Mouse (Mus musculus): Measurements from ENCODE around the gene Ak2. TPM values are rescaled to one million over a fixed set of nuclear protein-coding genes. Genes with fewer than 3 reads are reported as not detected.

Ak2 gene
- total RNA-seq, 1 experiment = 177 TPM

DNA sequence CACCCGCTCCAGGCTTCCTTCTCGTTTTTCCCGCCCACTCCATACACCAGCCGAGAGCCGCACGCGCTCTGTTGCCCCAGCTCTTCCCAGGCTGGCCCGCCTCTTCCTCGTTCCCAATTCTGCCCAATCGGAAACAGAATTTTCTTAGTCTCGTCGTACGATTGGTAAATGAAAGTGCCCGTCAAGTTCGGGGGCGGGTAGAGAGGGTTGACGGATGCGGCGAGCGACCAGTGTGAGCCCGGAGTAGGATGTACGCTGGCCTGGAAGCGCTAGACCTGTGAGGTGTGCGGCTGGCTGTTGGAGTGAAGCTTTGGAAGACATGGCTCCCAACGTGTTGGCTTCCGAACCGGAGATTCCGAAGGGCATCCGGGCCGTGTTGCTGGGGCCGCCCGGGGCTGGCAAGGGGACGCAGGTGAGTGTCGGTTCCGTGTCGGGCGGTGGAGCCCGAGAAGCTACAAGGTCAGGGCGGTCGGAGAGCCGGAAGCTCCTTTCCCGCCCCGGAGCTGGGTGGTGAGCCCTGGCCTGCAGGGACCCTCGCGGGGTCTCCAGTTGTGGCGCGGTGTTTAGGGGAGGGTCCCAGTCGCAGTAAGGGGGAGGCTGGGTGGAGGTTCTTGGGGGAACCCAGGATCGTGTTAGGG is 1.4 kb downstream of the Ak2 start:
- peaks cover 18% of the 10 kb centered on the region; the same call in 1 of the 2 replicates for H3K36me3 ChIP-seq (ENCODE audit: control insufficient read depth, insufficient read depth, low read length, poor library complexity, severe bottlenecking)
- peak overlapping the region; percentile 83 to 88 for H3K4me3 ChIP-seq (ENCODE audit: insufficient read depth in 1 of 2, low read depth in 1 of 2, low read length in 2 of 2, poor library complexity in 1 of 2, severe bottlenecking in 1 of 2)
- peaks cover 3 to 23% of the 10 kb centered on the region in 2 experiments; a peak in 3 of 4 replicates for H3K4me1 ChIP-seq (ENCODE audit: control insufficient read depth in 2 of 2, insufficient read depth in 2 of 2, low read length in 2 of 2, poor library complexity in 1 of 2)
- DNase-seq (ENCODE audit: low read depth, low spot score) = peak; percentile 99
- peak overlapping the region; percentile 32; the same call in 1 of the 2 replicates for H3K27ac ChIP-seq (ENCODE audit: insufficient read depth, low read depth, low read length, poor library complexity, severe bottlenecking)
- TF ChIP-seq MAFK (IDR thresholded peaks at IDR 0.05; ENCODE audit: insufficient read depth, low read depth, low read length) = no peak
- no peak for TF ChIP-seq HCFC1 (IDR thresholded peaks at IDR 0.05; ENCODE audit: borderline replicate concordance, insufficient read depth, low read length)
- no peak for TF ChIP-seq ZC3H11A (IDR thresholded peaks at IDR 0.05; ENCODE audit: borderline replicate concordance, low read depth, low read length)
- TF ChIP-seq ZNF384 (IDR thresholded peaks at IDR 0.05; ENCODE audit: low read depth, low read length) = no peak
- peak; percentile 92 for TF ChIP-seq CHD2 (IDR thresholded peaks at IDR 0.05; ENCODE audit: low read depth, low read length)
- H3K9me3 ChIP-seq (ENCODE audit: control insufficient read depth, insufficient read depth, low read depth, low read length) = no peaks in the 10 kb centered on the region
- in situ Hi-C loops (cut with MboI; ENCODE audit: low sequenced_read_pairs in 2 of 2, unreplicated experiment in 2 of 2) = no loop called here
- peak overlapping the region; percentile 85 for H3K9ac ChIP-seq (ENCODE audit: insufficient read depth, low read depth, low read length, poor library complexity, severe bottlenecking)

GRCm38 (mm10) chr4:128993675-128994074 is 1.9 kb downstream of the Ak2 start:
- in situ Hi-C loops (cut with MboI; ENCODE audit: low sequenced_read_pairs in 2 of 2, unreplicated experiment in 2 of 2) = no loop called here
- TF ChIP-seq ZC3H11A (IDR thresholded peaks at IDR 0.05; ENCODE audit: borderline replicate concordance, low read depth, low read length) = no peak
- TF ChIP-seq CHD2 (IDR thresholded peaks at IDR 0.05; ENCODE audit: low read depth, low read length) = no peak
- TF ChIP-seq ZNF384 (IDR thresholded peaks at IDR 0.05; ENCODE audit: low read depth, low read length) = no peak
- no peak for TF ChIP-seq HCFC1 (IDR thresholded peaks at IDR 0.05; ENCODE audit: borderline replicate concordance, insufficient read depth, low read length)
- no peak for TF ChIP-seq MAFK (IDR thresholded peaks at IDR 0.05; ENCODE audit: insufficient read depth, low read depth, low read length)
- no peak for DNase-seq (ENCODE audit: low read depth, low spot score)
- Histone ChIP-seq H3K9ac (ENCODE audit: insufficient read depth, low read depth, low read length, poor library complexity, severe bottlenecking) (peak overlapping the region; percentile 85), H3K4me3 (ENCODE audit: insufficient read depth in 1 of 2, low read depth in 1 of 2, low read length in 2 of 2, poor library complexity in 1 of 2, severe bottlenecking in 1 of 2) (peak overlapping the region; percentile 83 to 88), H3K36me3 (ENCODE audit: control insufficient read depth, insufficient read depth, low read length, poor library complexity, severe bottlenecking) (peaks cover 21% of the 10 kb centered on the region; the same call in 1 of the 2 replicates), H3K4me1 (ENCODE audit: control insufficient read depth in 2 of 2, insufficient read depth in 2 of 2, low read length in 2 of 2, poor library complexity in 1 of 2) (peaks cover 3 to 23% of the 10 kb centered on the region in 2 experiments; a peak in 3 of 4 replicates), H3K9me3 (ENCODE audit: control insufficient read depth, insufficient read depth, low read depth, low read length) (no peaks in the 10 kb centered on the region), H3K27ac (ENCODE audit: insufficient read depth, low read depth, low read length, poor library complexity, severe bottlenecking) (no peak overlapping the region; the same call in 1 of the 2 replicates)

DNA sequence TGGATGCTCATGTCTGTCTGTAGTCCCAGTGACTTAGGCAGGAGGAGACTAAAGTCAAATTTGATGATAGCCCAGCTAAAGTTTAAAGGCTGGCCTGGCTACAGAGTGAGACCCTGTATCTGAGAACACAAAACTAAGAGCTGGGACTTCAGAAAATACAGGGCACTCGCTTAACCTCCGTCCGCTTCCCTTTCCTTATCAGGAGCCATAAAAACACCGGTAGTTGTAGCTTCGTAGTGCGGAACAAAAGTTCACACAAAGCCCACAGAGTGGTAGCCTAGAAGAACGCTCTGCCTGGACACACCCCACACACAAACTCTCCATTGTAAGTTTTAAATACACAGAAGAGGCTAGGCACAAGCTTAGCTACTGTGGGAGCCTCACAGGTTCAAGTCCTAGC is 3.5 kb downstream of the Ak2 start:
- Histone ChIP-seq H3K9me3 (ENCODE audit: control insufficient read depth, insufficient read depth, low read depth, low read length) (no peaks in the 10 kb centered on the region), H3K9ac (ENCODE audit: insufficient read depth, low read depth, low read length, poor library complexity, severe bottlenecking) (peak overlapping the region; percentile 44; the same call in 1 of the 2 replicates), H3K36me3 (ENCODE audit: control insufficient read depth, insufficient read depth, low read length, poor library complexity, severe bottlenecking) (peaks cover 29% of the 10 kb centered on the region; the same call in 1 of the 2 replicates), H3K27ac (ENCODE audit: insufficient read depth, low read depth, low read length, poor library complexity, severe bottlenecking) (no peak overlapping the region), H3K4me1 (ENCODE audit: control insufficient read depth in 2 of 2, insufficient read depth in 2 of 2, low read length in 2 of 2, poor library complexity in 1 of 2) (peaks cover 0 to 23% of the 10 kb centered on the region in 2 experiments; a peak in 2 of 4 replicates), H3K4me3 (ENCODE audit: insufficient read depth in 1 of 2, low read depth in 1 of 2, low read length in 2 of 2, poor library complexity in 1 of 2, severe bottlenecking in 1 of 2) (peak overlapping the region; percentile 15 to 25; a peak in 2 of 4 replicates)
- in situ Hi-C loops (cut with MboI; ENCODE audit: low sequenced_read_pairs in 2 of 2, unreplicated experiment in 2 of 2) = no loop called here
- TF ChIP-seq ZNF384 (IDR thresholded peaks at IDR 0.05; ENCODE audit: low read depth, low read length) (no peak), MAFK (IDR thresholded peaks at IDR 0.05; ENCODE audit: insufficient read depth, low read depth, low read length) (no peak), HCFC1 (IDR thresholded peaks at IDR 0.05; ENCODE audit: borderline replicate concordance, insufficient read depth, low read length) (no peak), CHD2 (IDR thresholded peaks at IDR 0.05; ENCODE audit: low read depth, low read length) (no peak), ZC3H11A (IDR thresholded peaks at IDR 0.05; ENCODE audit: borderline replicate concordance, low read depth, low read length) (no peak)
- DNase-seq (ENCODE audit: low read depth, low spot score) = no peak

DNA sequence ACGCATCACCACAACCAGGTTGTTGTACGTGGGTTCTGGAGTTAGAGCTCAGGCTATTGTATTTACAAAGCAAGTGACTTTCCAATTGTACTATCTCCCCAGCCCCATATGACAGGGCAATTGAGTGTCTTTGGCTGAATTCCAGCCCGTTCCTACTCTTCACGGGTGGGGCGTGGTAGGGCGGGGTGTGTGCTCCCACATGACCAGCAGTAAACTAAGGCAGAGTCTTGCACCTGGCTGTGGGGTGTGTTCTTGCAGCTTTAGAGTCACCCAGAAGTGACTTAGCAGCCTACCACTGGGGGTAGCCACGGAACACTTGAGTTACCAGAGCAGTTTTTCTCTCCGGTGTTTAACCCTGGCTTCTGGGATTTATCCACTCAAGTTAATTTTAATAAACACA is 5.5 kb downstream of the Ak2 start:
- no peak for DNase-seq (ENCODE audit: low read depth, low spot score)
- in situ Hi-C loops (cut with MboI; ENCODE audit: low sequenced_read_pairs in 2 of 2, unreplicated experiment in 2 of 2) = no loop called here
- TF ChIP-seq ZC3H11A (IDR thresholded peaks at IDR 0.05; ENCODE audit: borderline replicate concordance, low read depth, low read length) (no peak), CHD2 (IDR thresholded peaks at IDR 0.05; ENCODE audit: low read depth, low read length) (no peak), HCFC1 (IDR thresholded peaks at IDR 0.05; ENCODE audit: borderline replicate concordance, insufficient read depth, low read length) (no peak), MAFK (IDR thresholded peaks at IDR 0.05; ENCODE audit: insufficient read depth, low read depth, low read length) (no peak), ZNF384 (IDR thresholded peaks at IDR 0.05; ENCODE audit: low read depth, low read length) (no peak)

More for the DNA sequence above, 5.5 kb downstream of the Ak2 start:
- Histone ChIP-seq H3K9ac (ENCODE audit: insufficient read depth, low read depth, low read length, poor library complexity, severe bottlenecking) (no peak overlapping the region), H3K36me3 (ENCODE audit: control insufficient read depth, insufficient read depth, low read length, poor library complexity, severe bottlenecking) (peaks cover 49% of the 10 kb centered on the region), H3K27ac (ENCODE audit: insufficient read depth, low read depth, low read length, poor library complexity, severe bottlenecking) (no peak overlapping the region), H3K4me1 (ENCODE audit: control insufficient read depth in 2 of 2, insufficient read depth in 2 of 2, low read length in 2 of 2, poor library complexity in 1 of 2) (peaks cover 0 to 24% of the 10 kb centered on the region in 2 experiments; a peak in 2 of 4 replicates), H3K4me3 (ENCODE audit: insufficient read depth in 1 of 2, low read depth in 1 of 2, low read length in 2 of 2, poor library complexity in 1 of 2, severe bottlenecking in 1 of 2) (no peak overlapping the region), H3K9me3 (ENCODE audit: control insufficient read depth, insufficient read depth, low read depth, low read length) (no peaks in the 10 kb centered on the region)
